Mouse (Mus musculus) testis, postnatal 10 days (tissue): ENCODE measurements around the gene Shisal2b.
A peak's percentile ranks its signal among the peaks of the same experiment; 100 is the strongest.
"Not testable (repeated sequence)": the region's sequence is repeated elsewhere in the genome, so short reads cannot be mapped to it uniquely, and the experiment has no call there.

ENCODE experiments used
- DNase-seq: peaks from one replicate; pipeline ENCODE4 v3.0.0; 2021; ENCODE audit warnings: low spot score

Shisal2b gene

DNA sequence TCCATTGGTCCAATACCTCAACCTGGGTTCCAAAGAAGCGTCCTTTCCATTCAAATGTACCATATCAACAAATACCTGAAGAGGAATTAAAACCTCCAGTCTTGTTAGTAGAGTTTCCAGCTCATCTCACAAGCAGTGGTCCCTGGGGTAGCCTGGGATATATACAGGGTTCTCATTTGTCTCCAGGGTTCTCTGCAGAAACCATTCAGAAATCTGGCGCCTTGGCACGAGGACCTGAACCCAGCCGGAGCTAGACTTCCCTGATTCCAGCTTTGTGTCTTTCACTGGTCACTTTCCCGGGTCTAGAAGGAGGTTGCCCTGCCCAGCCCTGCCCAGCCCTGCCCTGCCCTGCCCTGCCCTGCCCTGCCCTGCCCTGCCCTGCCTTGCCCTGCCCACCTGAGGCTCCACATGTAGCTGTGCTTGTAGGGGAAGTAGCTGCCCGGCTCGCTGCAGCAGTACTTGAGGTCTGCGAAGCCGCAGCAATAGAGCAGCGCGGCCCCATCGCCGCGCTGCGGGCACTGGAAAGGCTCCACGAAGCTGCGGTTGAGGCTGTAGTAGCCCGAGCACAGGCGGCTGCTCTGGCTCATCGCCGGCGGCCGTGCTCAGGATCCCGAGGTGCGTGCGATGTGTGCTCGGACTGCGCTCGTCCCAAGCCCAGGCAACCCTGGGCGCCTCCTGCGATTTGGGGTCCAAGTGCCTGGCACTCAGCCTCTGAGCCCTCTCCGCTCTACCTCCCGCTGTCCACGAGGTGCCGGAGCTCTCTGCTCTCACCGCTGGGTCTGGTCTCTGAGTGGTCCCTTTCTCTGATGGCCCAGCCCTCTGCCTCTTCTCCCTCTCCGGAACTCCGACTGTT lies at the start of gene Shisal2b:
Gene Shisal2b (minus strand): TSS at position 767 of the 853 bp plus-strand sequence.
- DNase-seq, result peak; percentile 53

- not testable (repeated sequence) for DNase-seq
Measured at GRCm38 (mm10) chr13:104911626-104912025, 47.9 kb upstream of the Shisal2b start.

DNA sequence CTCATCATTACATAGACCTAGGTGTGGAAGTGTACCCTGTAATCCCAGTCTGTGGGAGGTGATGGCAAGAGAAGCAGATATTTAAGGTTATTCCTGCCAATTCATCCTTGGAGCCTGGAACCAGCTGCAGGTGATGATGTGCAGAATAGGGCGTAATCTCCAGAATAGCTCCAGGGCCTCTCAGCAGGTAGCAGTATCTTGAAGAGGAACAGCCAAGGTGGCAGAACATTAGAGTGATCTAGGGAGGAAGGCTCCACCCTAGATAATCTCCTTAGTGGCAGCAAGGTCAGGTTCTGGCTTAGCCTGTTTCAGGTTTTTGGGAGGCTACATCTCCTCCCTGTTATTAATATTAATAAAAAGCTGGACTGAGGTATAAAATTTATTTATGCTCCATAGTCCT lies 47.3 kb upstream of the Shisal2b start:
- not testable (repeated sequence) for DNase-seq

- DNase-seq, result no peak
Measured at GRCm38 (mm10) chr13:104908691-104909090, 45.0 kb upstream of the Shisal2b start.

GRCm38 (mm10) chr13:104894771-104895170 lies 31.1 kb upstream of the Shisal2b start:
- no peak for DNase-seq

DNA sequence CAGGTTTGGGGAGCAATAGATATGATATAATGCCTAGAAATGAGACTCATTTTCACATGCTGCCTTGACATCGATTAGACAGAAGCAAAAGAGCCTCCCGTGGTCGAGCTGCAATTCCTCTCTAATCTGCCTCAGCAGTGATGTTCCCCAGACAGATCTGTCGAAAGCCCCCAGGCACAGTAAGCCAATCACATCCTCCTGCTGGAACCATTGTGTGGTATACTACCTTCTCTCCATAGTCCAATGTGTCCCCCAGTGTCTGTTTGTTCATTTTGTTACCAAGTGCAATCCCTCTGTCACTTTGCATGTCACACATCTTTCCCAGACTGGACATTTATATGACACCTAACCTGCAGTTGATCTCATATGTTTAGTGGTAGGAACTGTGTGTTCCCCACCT lies 28.6 kb upstream of the Shisal2b start:
- no peak for DNase-seq

DNA sequence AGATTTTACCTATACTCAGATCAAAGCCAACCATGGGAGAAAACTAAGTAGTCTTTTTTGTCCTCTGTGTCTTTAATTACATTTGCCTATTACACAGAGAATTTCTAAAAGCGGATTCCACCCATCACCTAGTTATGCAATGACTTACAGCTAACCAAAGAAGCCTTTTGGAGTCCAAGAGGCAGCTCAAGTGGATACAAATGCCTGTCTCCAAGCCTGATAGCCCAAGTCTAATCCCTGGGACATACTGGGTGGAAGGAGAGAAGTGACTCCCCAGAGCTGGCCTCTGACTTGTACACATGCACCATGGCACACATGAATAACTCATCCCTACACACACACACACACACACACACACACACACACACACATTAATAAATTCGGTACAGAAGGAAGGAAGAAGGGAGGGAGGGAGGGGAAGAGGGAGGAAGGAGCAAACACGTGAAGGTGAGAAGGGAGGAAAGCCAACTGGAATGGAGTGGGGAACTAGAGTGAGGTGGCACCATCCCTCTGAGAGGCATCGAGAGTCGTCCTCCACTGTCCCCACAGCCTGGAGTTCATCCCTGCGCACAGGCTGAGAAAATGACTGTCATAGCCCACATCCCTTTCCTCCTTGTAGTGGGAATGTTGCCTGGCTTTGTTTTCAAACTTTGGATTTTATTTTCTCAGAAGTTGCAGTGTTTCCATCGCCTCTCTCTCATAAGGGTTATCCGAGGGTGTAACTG lies 22.8 kb upstream of the Shisal2b start:
- DNase-seq, result no peak

DNA sequence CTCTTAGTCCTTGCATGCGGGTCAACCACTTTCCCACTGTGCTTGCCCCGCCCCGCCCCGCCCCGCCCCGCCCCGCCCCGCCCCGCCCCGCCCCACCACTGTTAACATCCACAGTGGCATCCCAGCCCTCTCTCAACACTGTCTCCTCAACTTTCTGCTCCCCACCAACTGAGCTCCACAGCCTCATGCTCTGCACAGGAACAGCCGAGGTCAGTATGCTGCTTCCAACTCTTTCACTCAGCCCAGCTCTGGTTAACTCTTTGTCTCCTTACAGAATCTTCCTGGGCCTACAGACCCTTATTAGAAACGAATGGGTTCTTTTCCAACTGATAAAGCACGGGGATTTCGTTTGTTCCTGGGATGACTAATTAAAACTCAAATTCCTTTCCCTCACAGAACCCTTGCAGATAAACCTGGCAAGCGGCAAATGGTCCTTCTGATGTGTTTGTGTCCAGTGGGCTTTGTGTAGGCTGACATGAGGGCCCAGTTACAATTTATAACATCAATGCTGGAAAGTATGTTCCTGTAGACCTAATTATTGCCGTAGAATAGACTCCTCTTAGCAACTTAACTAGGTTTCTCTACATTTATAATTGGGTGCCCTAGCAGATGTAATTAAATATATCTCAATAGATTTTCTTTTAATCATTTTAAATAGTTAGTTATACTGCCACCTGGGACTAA lies 20.0 kb upstream of the Shisal2b start:
- no peak for DNase-seq

GRCm38 (mm10) chr13:104878508-104878907 lies 14.8 kb upstream of the Shisal2b start:
- DNase-seq, result no peak

DNA sequence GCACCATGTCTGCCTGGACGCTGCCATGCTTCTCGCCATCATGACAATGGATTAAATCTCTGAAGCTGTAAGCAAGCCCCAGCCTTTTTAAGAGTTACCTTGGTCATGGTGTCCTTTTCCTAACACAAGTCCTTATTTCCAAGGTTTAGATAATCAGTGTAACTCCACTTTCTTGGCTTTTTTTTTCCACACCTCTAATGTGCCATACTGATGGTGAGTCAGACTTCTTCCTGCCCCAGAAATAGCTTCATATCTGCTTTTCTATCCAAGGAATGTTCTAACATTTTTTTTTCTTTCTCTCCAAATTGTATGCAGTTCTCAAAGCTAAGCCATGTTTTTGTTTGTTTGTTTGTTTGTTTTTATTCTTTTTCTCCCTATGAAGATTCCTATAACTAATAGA lies 6.2 kb upstream of the Shisal2b start:
- DNase-seq, result no peak

- DNase-seq, result no peak
Measured at GRCm38 (mm10) chr13:104866726-104867125, 3.0 kb upstream of the Shisal2b start.

- no peak for DNase-seq
Measured at GRCm38 (mm10) chr13:104853645-104854044, 10.0 kb downstream of the Shisal2b start.

GRCm38 (mm10) chr13:104843295-104844089 lies 20.2 kb downstream of the Shisal2b start:
- no peak for DNase-seq

DNA sequence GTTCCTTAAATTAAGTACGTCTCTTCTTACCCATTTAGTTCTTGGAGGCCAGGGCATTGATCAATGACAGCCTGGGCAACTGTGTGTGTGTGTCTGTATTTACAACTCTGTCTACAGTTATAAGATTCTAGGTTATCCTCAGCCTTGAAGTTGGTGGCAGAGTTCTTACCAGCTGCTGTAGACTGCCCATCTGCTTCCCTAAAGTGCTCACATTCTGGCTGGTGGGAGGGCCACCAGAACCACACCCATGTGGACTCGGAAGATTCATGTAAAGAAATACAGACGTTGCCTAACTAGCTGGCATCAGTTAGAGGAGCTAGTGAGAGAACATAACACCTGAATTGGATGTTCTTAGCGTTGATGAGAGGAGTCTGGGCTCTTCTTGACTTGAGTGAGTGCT lies 21.8 kb downstream of the Shisal2b start:
- DNase-seq, result no peak

- DNase-seq, result no peak
Measured at GRCm38 (mm10) chr13:104837628-104838027, 26.1 kb downstream of the Shisal2b start.

DNA sequence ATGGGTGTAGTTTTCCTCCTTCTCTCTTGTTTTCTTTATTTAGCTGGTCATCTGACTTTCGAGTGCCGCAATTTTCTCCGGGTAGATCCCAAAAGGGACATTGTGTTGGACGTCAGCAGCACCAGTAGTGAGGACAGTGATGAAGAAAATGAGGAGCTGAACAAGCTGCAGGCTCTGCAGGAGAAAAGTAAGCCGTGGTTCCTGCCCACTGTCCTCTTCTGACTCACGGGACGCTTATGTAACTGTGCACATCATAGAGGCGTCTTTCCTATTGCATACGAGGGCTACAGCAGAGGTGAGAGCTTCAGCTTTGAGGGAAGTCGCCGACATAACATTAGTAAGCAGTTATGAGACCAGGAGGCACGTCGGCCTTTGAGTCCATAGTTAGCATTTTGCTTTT lies 30.9 kb downstream of the Shisal2b start:
- DNase-seq, result no peak

- no peak for DNase-seq
Measured at GRCm38 (mm10) chr13:104825470-104825869, 38.2 kb downstream of the Shisal2b start.

- DNase-seq, result no peak
Measured at GRCm38 (mm10) chr13:104822411-104822838, 41.3 kb downstream of the Shisal2b start.

GRCm38 (mm10) chr13:104821908-104822307 lies 41.8 kb downstream of the Shisal2b start:
- DNase-seq, result no peak

GRCm38 (mm10) chr13:104821192-104821591 lies 42.5 kb downstream of the Shisal2b start:
- DNase-seq, result no peak

DNA sequence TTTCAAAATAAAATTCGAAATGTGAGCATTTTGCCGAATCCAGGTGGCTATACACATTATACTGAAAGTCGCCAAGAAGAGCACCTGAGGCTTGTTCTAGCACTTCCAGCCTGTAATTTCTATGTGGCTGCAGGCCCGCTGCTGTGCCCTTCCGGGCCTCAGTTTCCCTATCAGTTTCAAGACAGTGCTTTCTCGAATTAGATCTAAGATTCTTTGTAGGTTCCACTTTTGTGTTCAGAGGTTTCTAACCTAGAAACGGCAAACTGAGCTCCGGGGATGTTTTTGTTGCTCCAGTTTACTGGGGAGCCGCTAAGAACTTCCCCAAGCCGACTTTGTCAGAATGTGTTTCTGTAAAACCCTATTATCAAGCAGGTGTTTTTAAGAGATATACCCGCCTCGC lies 46.0 kb downstream of the Shisal2b start:
- no peak for DNase-seq
